Mouse (Mus musculus) NIH3T3 (cell line): ENCODE measurements around the gene Klrb1c.
A peak's percentile ranks its signal among the peaks of the same experiment; 100 is the strongest.
"Not testable (repeated sequence)": the region's sequence is repeated elsewhere in the genome, so short reads cannot be mapped to it uniquely, and the experiment has no call there.

ENCODE experiments used
- DNase-seq: peaks from one replicate; pipeline ENCODE4 v3.0.0-alpha.2; 2012; ENCODE audit warnings: low read depth

The Klrb1c gene

GRCm38 (mm10) chr6:128797936-128798771 is 9.1 kb upstream of the Klrb1c start:
- DNase-seq, result peak; percentile 26

GRCm38 (mm10) chr6:128797185-128797905 is 8.3 kb upstream of the Klrb1c start:
- peak; percentile 2 for DNase-seq

GRCm38 (mm10) chr6:128796321-128796955 is 7.4 kb upstream of the Klrb1c start:
- DNase-seq, result peak; percentile 0

GRCm38 (mm10) chr6:128793734-128794133 is 4.7 kb upstream of the Klrb1c start:
- peak; percentile 0 for DNase-seq

GRCm38 (mm10) chr6:128790491-128790994 is 1.5 kb upstream of the Klrb1c start:
- not testable (repeated sequence) for DNase-seq

GRCm38 (mm10) chr6:128788517-128788916 is 498 bp downstream of the Klrb1c start:
- no peak for DNase-seq

GRCm38 (mm10) chr6:128786396-128786795 is 2.6 kb downstream of the Klrb1c start:
- DNase-seq, result not testable (repeated sequence)

GRCm38 (mm10) chr6:128769481-128770253 is 19.3 kb downstream of the Klrb1c start:
- no peak for DNase-seq

GRCm38 (mm10) chr6:128768047-128768446 is 21.0 kb downstream of the Klrb1c start:
- DNase-seq, result no peak

GRCm38 (mm10) chr6:128766486-128767254 is 22.3 kb downstream of the Klrb1c start:
- peak; percentile 82 for DNase-seq

GRCm38 (mm10) chr6:128765211-128765610 is 23.8 kb downstream of the Klrb1c start:
- no peak for DNase-seq

GRCm38 (mm10) chr6:128764598-128764997 is 24.4 kb downstream of the Klrb1c start:
- DNase-seq, result no peak

- peak; percentile 100 for DNase-seq
These were observed 25.1 kb downstream of the Klrb1c start for GRCm38 (mm10) chr6:128763736-128764523.

GRCm38 (mm10) chr6:128762892-128763670 is 25.9 kb downstream of the Klrb1c start:
- DNase-seq, result peak; percentile 29

GRCm38 (mm10) chr6:128761144-128761540 is 27.9 kb downstream of the Klrb1c start:
- DNase-seq, result no peak

- DNase-seq, result peak; percentile 98
These were observed 28.4 kb downstream of the Klrb1c start for GRCm38 (mm10) chr6:128760416-128761143.

- peak; percentile 95 for DNase-seq
These were observed 29.0 kb downstream of the Klrb1c start for GRCm38 (mm10) chr6:128760016-128760415.

GRCm38 (mm10) chr6:128759221-128759950 is 29.6 kb downstream of the Klrb1c start:
- DNase-seq, result no peak
